Mouse (Mus musculus) olfactory bulb, adult 2 months (tissue): ENCODE measurements at regions not wholly inside any gene's neighbourhood (a gene's known extent, or its start where the extent isn't known, plus 50 kb on each side); places are given as distances from the start of the nearest gene placed in this dataset.

Source experiments
- CTCF ChIP-seq: fragments of 200-500 bp; IDR thresholded peaks from 2 replicates; pipeline ENCODE4 v1.5.1; 2012; ENCODE audit warnings: low read depth, mild to moderate bottlenecking, low read length, moderate library complexity; ENCODE audit not compliant: insufficient read depth
- POLR2A ChIP-seq: fragments of 200-500 bp; IDR thresholded peaks from 2 replicates; pipeline ENCODE4 v1.6.1; 2012; ENCODE audit warnings: mild to moderate bottlenecking, low read depth, low read length, moderate library complexity; ENCODE audit not compliant: insufficient read depth

DNA sequence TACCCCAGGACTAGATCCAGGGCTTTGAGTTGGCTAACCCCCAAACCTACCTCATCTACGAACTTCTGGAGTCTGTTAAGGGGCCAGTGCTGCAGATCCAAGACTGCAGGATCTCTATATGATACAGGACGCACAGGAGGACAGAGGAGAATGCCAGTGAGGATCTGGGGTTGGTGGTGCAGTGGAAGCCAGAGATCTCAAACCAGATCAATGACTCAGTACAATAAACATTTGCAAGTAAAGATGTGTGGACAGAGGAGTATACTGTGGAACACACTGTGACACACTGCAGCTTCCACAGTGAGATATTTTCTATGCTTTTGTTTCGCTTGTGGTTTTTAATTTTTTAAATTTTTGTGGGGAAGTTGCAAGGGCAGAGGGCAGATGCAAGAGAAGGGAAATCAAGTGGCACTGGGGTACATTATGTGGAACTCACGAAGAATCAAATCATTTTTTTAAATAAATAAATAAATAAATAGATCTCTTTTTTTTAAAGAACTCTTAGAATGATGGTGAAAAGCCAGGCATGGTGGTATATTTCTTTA, 227.8 kb downstream of the Tm4sf1 start:
- TF ChIP-seq CTCF: no peak
- TF ChIP-seq POLR2A: no peak
